Mouse (Mus musculus) CH12.LX (cell line): ENCODE measurements around the gene Eif3b. TPM values are rescaled to one million over a fixed set of nuclear protein-coding genes. Genes with fewer than 3 reads are reported as not detected.

Source experiments
- DNase-seq: peaks from one replicate; pipeline ENCODE4 v3.0.0-alpha.2; 2013; ENCODE audit errors: extremely low read depth
- H3K27ac ChIP-seq: 2 replicates; pipeline ENCODE4 v1.5.1; 2012; ENCODE audit warnings: low read depth, mild to moderate bottlenecking, control low read depth, moderate library complexity; ENCODE audit not compliant: insufficient read depth
- H3K27me3 ChIP-seq: replicated peaks from 2 replicates; pipeline ENCODE3; 2012; ENCODE audit warnings: inconsistent platforms
- H3K36me3 ChIP-seq, 2 experiments: replicated peaks in 1 of 2; 2 replicates each; pipeline versions ENCODE3 to v1.6.1; 2012; ENCODE audit warnings: inconsistent platforms in 1 of 2, low read length in 1 of 2, mild to moderate bottlenecking in 1 of 2, mixed read lengths in 1 of 2, moderate library complexity in 1 of 2; ENCODE audit not compliant: control insufficient read depth in 1 of 2, insufficient read depth in 1 of 2
- H3K4me1 ChIP-seq, 2 experiments: 2 replicates each; pipeline ENCODE4 v1.6.1; 2012; ENCODE audit warnings: inconsistent platforms in 1 of 2, moderate library complexity in 1 of 2; ENCODE audit not compliant: insufficient read depth in 2 of 2, control insufficient read depth in 1 of 2
- H3K4me2 ChIP-seq: 2 replicates; pipeline ENCODE4 v1.6.1; 2012; ENCODE audit warnings: low read depth, mild to moderate bottlenecking, control low read depth; ENCODE audit not compliant: poor library complexity, insufficient read depth, severe bottlenecking
- H3K4me3 ChIP-seq, 3 experiments: fragments of 150-350 bp in 1 of 3; sonication (generic) in 1 of 3; replicated peaks in 1 of 3; 2 replicates each; pipeline versions ENCODE3 to v1.5.1; 2011 to 2012; ENCODE audit warnings: low read depth in 2 of 3, low read length in 2 of 3, mild to moderate bottlenecking in 2 of 3, moderate library complexity in 2 of 3, control low read depth in 1 of 3, improper control_type of control experiment in 1 of 3, inconsistent platforms in 1 of 3, mixed read lengths in 1 of 3; ENCODE audit not compliant: poor library complexity in 1 of 3
- H3K79me2 ChIP-seq: replicated peaks from 2 replicates; pipeline ENCODE4 v1.6.1; 2012; ENCODE audit warnings: mild to moderate bottlenecking, moderate library complexity; ENCODE audit not compliant: control insufficient read depth, poor library complexity, insufficient read depth, severe bottlenecking; ENCODE audit errors: extremely low read depth
- H3K9ac ChIP-seq: 2 replicates; pipeline ENCODE4 v1.6.1; 2012; ENCODE audit warnings: low read depth, mild to moderate bottlenecking, control low read depth, moderate library complexity; ENCODE audit not compliant: insufficient read depth
- H3K9me3 ChIP-seq: replicated peaks from 2 replicates; pipeline ENCODE3; 2012; ENCODE audit warnings: low read length, inconsistent platforms, mixed read lengths
- CHD2 ChIP-seq: IDR thresholded peaks from 2 replicates; pipeline ENCODE4 v1.6.1; 2011; ENCODE audit warnings: low read length, improper control_type of control experiment
- CTCF ChIP-seq, 2 experiments: IDR thresholded peaks in 1 of 2; conservative IDR thresholded peaks in 1 of 2; 2 replicates each; pipeline ENCODE4 v1.5.1; 2011 to 2012; ENCODE audit warnings: low read depth in 2 of 2, low read length in 2 of 2, improper control_type of control experiment in 1 of 2, inconsistent platforms in 1 of 2, mild to moderate bottlenecking in 1 of 2, moderate library complexity in 1 of 2
- E2F4 ChIP-seq: IDR thresholded peaks from 2 replicates; pipeline ENCODE4 v1.6.1; 2011; ENCODE audit warnings: low read depth, low read length, improper control_type of control experiment; ENCODE audit not compliant: insufficient replicate concordance
- ELF1 ChIP-seq: IDR thresholded peaks from 2 replicates; pipeline ENCODE4 v1.6.1; 2014; ENCODE audit warnings: low read depth, mild to moderate bottlenecking, inconsistent platforms, low read length, improper control_type of control experiment
- MAFK ChIP-seq: IDR thresholded peaks from 2 replicates; pipeline ENCODE4 v1.6.1; 2011; ENCODE audit warnings: low read length, improper control_type of control experiment; ENCODE audit not compliant: insufficient replicate concordance
- MAX ChIP-seq: IDR thresholded peaks from 2 replicates; pipeline ENCODE4 v1.6.1; 2011; ENCODE audit warnings: low read length, improper control_type of control experiment
- MAZ ChIP-seq: IDR thresholded peaks from 2 replicates; pipeline ENCODE4 v1.6.1; 2012; ENCODE audit warnings: low read depth, mild to moderate bottlenecking, inconsistent platforms, low read length, improper control_type of control experiment, moderate library complexity
- NELFE ChIP-seq: IDR thresholded peaks from 2 replicates; pipeline ENCODE4 v1.6.1; 2011; ENCODE audit warnings: low read depth, low read length, improper control_type of control experiment
- NRF1 ChIP-seq: IDR thresholded peaks from 2 replicates; pipeline ENCODE4 v1.6.1; 2014; ENCODE audit warnings: low read depth, mild to moderate bottlenecking, inconsistent platforms, low read length, improper control_type of control experiment, moderate library complexity
- PAX5 ChIP-seq: IDR thresholded peaks from 2 replicates; pipeline ENCODE4 v1.6.1; 2012; ENCODE audit warnings: low read length, inconsistent platforms, mixed read lengths
- RAD21 ChIP-seq: IDR thresholded peaks from 2 replicates; pipeline ENCODE4 v1.6.1; 2011; ENCODE audit warnings: low read depth, mild to moderate bottlenecking, low read length, improper control_type of control experiment, moderate library complexity
- RCOR1 ChIP-seq: conservative IDR thresholded peaks from 2 replicates; pipeline ENCODE4 v1.6.1; 2012; ENCODE audit warnings: low read depth, mild to moderate bottlenecking, inconsistent platforms, low read length, improper control_type of control experiment
- TBP ChIP-seq: conservative IDR thresholded peaks from 2 replicates; pipeline ENCODE4 v1.6.1; 2011; ENCODE audit warnings: low read depth, low read length, improper control_type of control experiment
- ZKSCAN1 ChIP-seq: IDR thresholded peaks from 2 replicates; pipeline ENCODE4 v1.6.1; 2012; ENCODE audit warnings: low read depth, inconsistent platforms, low read length, improper control_type of control experiment, borderline replicate concordance
- dilution Hi-C: fragments of 300-500 bp; cut with MboI; formaldehyde crosslinking; loops from 2 replicates; pipeline ENCODE4 v1.14.3; 2020; ENCODE audit warnings: low sequenced_read_pairs; ENCODE audit not compliant: extremely low pct_unique_long_range_greater_than_20kb, extremely low pct_ligation_motif_present
- in situ Hi-C: fragments of 300-500 bp; cut with MboI; formaldehyde crosslinking; loops from 3 replicates; pipeline ENCODE4 v1.14.3; 2019; ENCODE audit warnings: low sequenced_read_pairs, low pct_ligation_motif_present, low pct_unique_long_range_greater_than_20kb, mixed read lengths
- polyA plus RNA-seq: library from polyadenylated mRNA; unstranded; fragments of >175 nt; gene quantifications from 2 replicates; pipeline ENCODE4 v1.2.1, GENCODE M21; 2012; ENCODE audit warnings: low read depth; ENCODE audit not compliant: insufficient read length
- total RNA-seq, 2 experiments: library from RNA; depleted of rRNA; stranded (reverse); fragments of 300-350 nt in 1 of 2; fragments of >200 nt in 1 of 2; gene quantifications; 2 replicates each; pipeline ENCODE4 v1.2.3; 2012 to 2014

The Eif3b gene
- total and polyA plus RNA-seq, 3 experiments, result 79.5 to 521 (median 218) TPM

GRCm38 (mm10) chr5:140418489-140419441 is at the start of gene Eif3b (continued):
- TF ChIP-seq NELFE, result peak; percentile 98
- peak; percentile 88 for TF ChIP-seq CHD2

- peaks cover 6 to 60% of the 10 kb centered on the region in 2 experiments for H3K4me1 ChIP-seq
- DNase-seq, result no peak
- peaks cover 7% of the 10 kb centered on the region for H3K9me3 ChIP-seq
- 0 out of 2 replicates have a peak, but pooled peaks cover 8% of the 10 kb centered on the region for H3K79me2 ChIP-seq
- peaks cover 2 to 63% of the 10 kb centered on the region in 2 experiments for H3K36me3 ChIP-seq
- no peak overlapping the region for H3K4me3 ChIP-seq
- in situ Hi-C loops (no loop called here), dilution Hi-C loops (no loop called here)
- H3K9ac ChIP-seq, result no peak overlapping the region
- no peak overlapping the region for H3K27ac ChIP-seq
- H3K27me3 ChIP-seq, result no peaks in the 10 kb centered on the region
- no peak overlapping the region for H3K4me2 ChIP-seq
- TF ChIP-seq E2F4, result no peak
- TF ChIP-seq TBP, result no peak
- TF ChIP-seq RAD21, result no peak
- TF ChIP-seq MAZ, result no peak
Measured at GRCm38 (mm10) chr5:140369466-140369865, 49.7 kb upstream of the Eif3b start.

GRCm38 (mm10) chr5:140370446-140371254 is 48.5 kb upstream of the Eif3b start:
- Histone ChIP-seq H3K4me2 (no peak overlapping the region), H3K27me3 (no peaks in the 10 kb centered on the region), H3K79me2 (0 out of 2 replicates have a peak, but pooled peaks cover 8% of the 10 kb centered on the region), H3K4me3 (no peak overlapping the region), H3K4me1 (peaks cover 7 to 72% of the 10 kb centered on the region in 2 experiments)
- in situ Hi-C loops, result no loop called here
- DNase-seq, result no peak
- TF ChIP-seq CTCF (conservative IDR thresholded peaks at IDR 0.05 in 1 of 2, IDR thresholded peaks at IDR 0.05 in 1 of 2; ENCODE audit: low read depth in 2 of 2, low read length in 2 of 2), result no peak
- TF ChIP-seq MAX, result no peak
- no peak for TF ChIP-seq RAD21
- no peak for TF ChIP-seq PAX5
- no peak for TF ChIP-seq NRF1
- TF ChIP-seq ZKSCAN1, result no peak
- TF ChIP-seq E2F4, result no peak
- TF ChIP-seq RCOR1, result no peak
- no peak for TF ChIP-seq MAFK
- TF ChIP-seq ELF1, result no peak
- TF ChIP-seq, all 38 proteins: peak for 0
- Histone ChIP-seq H3K9ac (no peak overlapping the region), H3K27ac (no peak overlapping the region), H3K9me3 (peaks cover 7% of the 10 kb centered on the region), H3K36me3 (peaks cover 0 to 54% of the 10 kb centered on the region in 2 experiments)
- dilution Hi-C loops, result no loop called here
